Mouse (Mus musculus): ENCODE measurements around the gene Ugcg.

- no peak for TF ChIP-seq CTCF (IDR thresholded peaks at IDR 0.05; ENCODE audit: low read depth)
- no peak for TF ChIP-seq EP300 (optimal IDR thresholded peaks at IDR 0.05)
Measured at GRCm38 (mm10) chr4:59265631-59266030, 76.6 kb downstream of the Ugcg start.

Measured in stomach, postnatal 0 days (tissue).